ENCODE assay signal across 9 mouse cellular contexts in genomic region chr9:41860681-41861080, GRCm38 (mm10).
A peak's percentile ranks its signal among the peaks of the same experiment; 100 is the strongest.
DNase-seq lines count a peak whose midpoint lies in the region; ATAC-seq lines count a peak whose summit lies in the region.
"Had no signal": no experiment of that assay in that cellular context is flagged by ENCODE, and none has a peak within 500 bp of the region (broad histone marks: within the 10 kb centered on the region; RNA-seq: fewer than 3 reads in every experiment).

No protein-coding gene starts in this region.

- H3K27me3 ChIP-seq in embryonic facial prominence, embryonic 15.5 days, result no peaks in the 10 kb centered on the region
- H3K27me3 ChIP-seq in heart, embryonic 13.5 days (replicated peaks), result no peaks in the 10 kb centered on the region
- H3K27me3 ChIP-seq in limb, embryonic 15.5 days, result no peaks in the 10 kb centered on the region

- peak; percentile 8 to 33 for DNase-seq in cerebellum, postnatal 25 days
- no peak for DNase-seq in cerebellum, postnatal 36 days
- peak; percentile 81 for DNase-seq in kidney, postnatal 14 days
- DNase-seq in ovary, postnatal 10 days (ENCODE audit: low spot score), result peak; percentile 29
- no peak for DNase-seq in B cell, adult 2 months

- no peak overlapping the region for H3K4me3 ChIP-seq in embryonic facial prominence, embryonic 15.5 days (replicated peaks)
- peak overlapping the region; percentile 3; the same call in 1 of the 2 replicates for H3K4me3 ChIP-seq in heart, embryonic 13.5 days
- H3K4me3 ChIP-seq in limb, embryonic 15.5 days, result no peak overlapping the region

- peak overlapping the region; percentile 31 for H3K4me2 ChIP-seq in embryonic facial prominence, embryonic 15.5 days (replicated peaks)
- H3K4me2 ChIP-seq in heart, embryonic 13.5 days, result peak overlapping the region; percentile 56
- peak overlapping the region; percentile 24 for H3K4me2 ChIP-seq in limb, embryonic 15.5 days

- peak overlapping the region; percentile 89 for H3K27ac ChIP-seq in embryonic facial prominence, embryonic 15.5 days (replicated peaks)
- H3K27ac ChIP-seq in heart, embryonic 13.5 days (replicated peaks), result peak overlapping the region; percentile 92
- H3K27ac ChIP-seq in limb, embryonic 15.5 days, result peak overlapping the region; percentile 86
- H3K27ac ChIP-seq: liver, embryonic 14.5 days had no signal

- no peaks in the 10 kb centered on the region for H3K9me3 ChIP-seq in embryonic facial prominence, embryonic 15.5 days (replicated peaks)
- H3K9me3 ChIP-seq in heart, embryonic 13.5 days, result no peaks in the 10 kb centered on the region
- H3K9me3 ChIP-seq in limb, embryonic 15.5 days, result no peaks in the 10 kb centered on the region

- no peaks in the 10 kb centered on the region for H3K36me3 ChIP-seq in embryonic facial prominence, embryonic 15.5 days
- no peaks in the 10 kb centered on the region for H3K36me3 ChIP-seq in heart, embryonic 13.5 days
- H3K36me3 ChIP-seq in limb, embryonic 15.5 days, result no peaks in the 10 kb centered on the region

- WGBS in embryonic facial prominence, embryonic 15.5 days, result 2% methylated on average over 4 of the region's 4 CpGs
- 4% methylated on average over 4 of the region's 4 CpGs for WGBS in heart, embryonic 13.5 days
- WGBS in limb, embryonic 15.5 days, result 1% methylated on average over 4 of the region's 4 CpGs

- H3K9ac ChIP-seq in embryonic facial prominence, embryonic 15.5 days, result no peak overlapping the region
- peak overlapping the region; percentile 67 for H3K9ac ChIP-seq in heart, embryonic 13.5 days
- no peak overlapping the region for H3K9ac ChIP-seq in limb, embryonic 15.5 days
- H3K9ac ChIP-seq: liver, embryonic 14.5 days had no signal

- peak; percentile 93 for ATAC-seq in embryonic facial prominence, embryonic 15.5 days (ENCODE audit: insufficient number of reproducible peaks, low FRiP score, low TSS enrichment, low read depth)
- peak; percentile 91 for ATAC-seq in heart, embryonic 13.5 days (ENCODE audit: extremely low read depth, insufficient number of reproducible peaks, low FRiP score, low TSS enrichment)
- ATAC-seq in limb, embryonic 15.5 days (ENCODE audit: insufficient number of reproducible peaks, low FRiP score, low TSS enrichment, low read depth), result peak; percentile 83

- H3K4me1 ChIP-seq in embryonic facial prominence, embryonic 15.5 days, result peaks cover 30% of the 10 kb centered on the region
- peaks cover 53% of the 10 kb centered on the region for H3K4me1 ChIP-seq in heart, embryonic 13.5 days
- peaks cover 39% of the 10 kb centered on the region for H3K4me1 ChIP-seq in limb, embryonic 15.5 days

Comparison
In these comparisons a context has a peak if more than half of its experiments do, and no peak if none do; other contexts are left out.
1. DNase-seq: peak in cerebellum, postnatal 25 days (2 of 2), kidney, postnatal 14 days (single experiment) and ovary, postnatal 10 days (single experiment); none in cerebellum, postnatal 36 days (0 of 2) and B cell, adult 2 months (0 of 2).
2. Peak in every context shown above with its lines, with median percentiles within 50 percentile points of each other: ATAC-seq, H3K27ac ChIP-seq and H3K4me2 ChIP-seq.